Mouse (Mus musculus) thymus, postnatal 36 days (tissue): ENCODE data around the gene Fbh1.

Experiments used
- DNase-seq, 2 experiments: peaks; one replicate each; pipeline ENCODE4 v3.0.0; 2022; ENCODE audit warnings: mixed read lengths in 2 of 2

Gene Fbh1

DNA sequence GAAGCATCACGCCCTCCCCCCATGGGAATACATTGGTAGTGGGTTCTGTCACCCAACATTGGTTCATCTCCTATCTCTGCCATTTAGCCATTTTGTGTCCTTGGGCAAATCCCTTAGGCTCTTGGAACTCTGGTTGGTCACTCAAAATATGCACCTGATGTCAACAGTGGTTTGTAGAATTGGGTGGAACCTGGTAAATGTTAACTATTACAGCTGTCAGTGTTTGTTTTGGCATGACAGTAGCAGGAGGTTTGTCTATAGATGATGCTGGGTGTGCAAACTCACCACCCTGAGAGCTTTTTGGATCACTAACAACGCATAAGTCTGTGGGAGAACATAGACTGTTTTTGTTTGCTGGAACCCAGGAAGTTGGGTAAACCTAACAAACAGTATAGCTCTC lies 58.8 kb downstream of the Fbh1 start:
- DNase-seq, result no peak

DNA sequence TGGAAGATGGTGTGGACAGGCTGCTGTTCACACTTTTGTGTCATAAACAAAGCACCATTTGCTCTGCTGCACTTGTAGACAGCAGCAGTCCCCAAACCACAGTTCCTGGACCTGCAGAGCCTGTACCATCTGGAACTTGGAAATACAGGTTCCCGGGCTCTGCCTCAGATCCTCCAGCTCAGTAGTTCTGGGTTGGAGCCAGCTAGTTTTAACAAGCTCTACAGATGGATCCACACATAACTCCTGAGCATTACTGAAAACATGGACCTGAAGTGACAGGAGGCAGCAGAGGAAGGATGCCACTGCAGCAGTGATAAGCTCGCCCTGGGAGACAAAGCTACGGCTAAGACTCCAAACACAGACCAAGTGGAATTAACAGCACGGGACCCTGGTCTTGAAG lies 62.8 kb downstream of the Fbh1 start:
- DNase-seq, result no peak

DNA sequence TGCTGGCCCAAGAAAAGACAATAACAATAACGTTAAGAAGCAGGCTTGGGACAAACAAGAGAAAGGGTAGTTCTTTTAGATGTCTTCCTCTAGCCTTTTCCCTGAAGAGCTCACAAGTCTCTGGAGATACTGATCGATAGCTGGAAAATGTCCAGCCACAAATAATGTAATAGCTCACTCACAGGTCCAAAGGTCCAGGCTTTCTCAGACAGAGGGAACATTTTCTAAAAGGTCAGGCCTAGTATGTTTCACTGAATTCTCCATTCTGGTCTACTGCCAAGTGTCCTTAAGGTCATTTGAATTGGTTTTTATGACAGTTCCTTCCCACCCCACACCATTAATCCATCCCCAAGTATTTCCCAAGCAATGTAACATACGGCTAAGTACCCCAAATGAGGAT lies 64.4 kb downstream of the Fbh1 start:
- DNase-seq, result no peak

DNA sequence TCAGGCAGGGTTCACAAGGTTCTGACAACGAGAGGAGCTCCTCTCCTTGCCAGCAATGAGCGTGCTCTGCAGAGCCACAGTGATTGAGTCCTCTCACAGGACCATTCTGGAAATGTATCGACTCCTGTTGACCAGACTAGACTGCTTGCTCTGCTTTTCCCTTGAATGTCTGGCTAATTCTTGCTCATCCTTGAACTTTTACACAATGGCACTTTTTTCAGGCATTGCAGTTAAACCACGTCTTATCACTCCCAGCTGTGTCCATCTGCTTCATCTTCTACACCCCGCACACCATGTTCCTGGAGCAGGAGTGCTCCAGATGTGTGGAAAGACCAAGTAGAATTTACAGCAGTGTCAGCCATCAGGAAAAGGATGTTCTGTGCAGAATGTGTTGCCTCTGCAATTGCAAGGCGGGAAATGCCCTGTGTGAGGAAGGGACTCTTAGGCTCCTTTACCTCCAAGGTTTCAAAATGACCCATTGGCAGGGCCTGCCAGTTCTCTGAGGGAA lies 64.8 kb downstream of the Fbh1 start:
- no peak for DNase-seq

DNA sequence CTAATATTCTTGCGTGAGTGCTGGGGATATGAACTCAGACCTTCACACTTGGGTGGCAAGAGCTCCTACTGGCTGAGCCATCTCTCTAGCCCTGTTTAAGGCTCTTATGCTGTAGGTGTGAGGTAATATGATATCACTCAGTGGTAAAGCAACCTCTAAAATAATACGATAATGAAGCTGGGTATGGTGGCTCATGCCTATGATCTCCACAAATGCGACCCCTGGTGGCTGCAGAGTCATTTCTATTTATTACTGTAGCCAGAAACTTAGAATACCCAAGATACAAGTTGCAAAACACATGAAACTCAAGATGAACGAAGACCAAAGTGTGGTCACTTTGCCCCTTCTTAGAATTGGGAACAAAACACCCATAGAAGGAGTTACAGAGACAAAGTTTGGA lies 67.3 kb downstream of the Fbh1 start:
- peak; percentile 19 to 39 for DNase-seq

DNA sequence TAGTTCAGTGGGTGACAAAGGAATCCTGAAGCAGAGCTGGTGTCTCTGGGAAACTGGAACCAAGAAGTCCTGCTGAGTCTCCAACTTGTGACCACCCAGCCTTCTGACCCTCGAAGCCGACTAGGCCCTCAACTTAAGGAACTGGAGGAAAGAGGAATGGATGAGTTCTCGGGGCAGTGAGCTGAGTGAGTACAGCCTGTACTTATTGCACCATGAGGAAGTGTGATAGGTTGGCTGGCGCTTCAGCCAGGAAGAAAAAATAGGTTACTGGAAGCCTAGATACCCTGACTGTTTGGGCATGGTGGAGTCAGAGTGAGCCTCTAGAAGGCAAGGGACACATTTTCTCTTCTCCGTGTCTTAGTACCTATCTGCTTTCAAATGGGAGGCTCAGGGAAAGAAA lies 68.8 kb downstream of the Fbh1 start:
- DNase-seq, result no peak

DNA sequence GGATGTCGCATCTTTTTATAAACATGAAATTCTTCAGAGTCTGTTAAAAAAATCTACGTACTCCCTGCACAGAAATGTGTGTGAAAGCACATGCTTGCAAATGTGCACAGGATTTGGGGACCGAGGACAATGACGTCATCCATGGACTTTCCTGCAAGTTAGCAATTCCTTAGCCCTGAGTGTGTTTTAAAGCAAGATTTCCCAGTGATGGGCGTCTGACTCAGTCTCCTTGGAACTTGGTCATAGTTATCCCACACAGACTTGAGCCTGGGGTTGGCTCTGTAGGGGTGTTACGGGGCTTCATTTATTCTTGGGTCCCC lies 70.7 kb downstream of the Fbh1 start:
- no peak for DNase-seq

DNA sequence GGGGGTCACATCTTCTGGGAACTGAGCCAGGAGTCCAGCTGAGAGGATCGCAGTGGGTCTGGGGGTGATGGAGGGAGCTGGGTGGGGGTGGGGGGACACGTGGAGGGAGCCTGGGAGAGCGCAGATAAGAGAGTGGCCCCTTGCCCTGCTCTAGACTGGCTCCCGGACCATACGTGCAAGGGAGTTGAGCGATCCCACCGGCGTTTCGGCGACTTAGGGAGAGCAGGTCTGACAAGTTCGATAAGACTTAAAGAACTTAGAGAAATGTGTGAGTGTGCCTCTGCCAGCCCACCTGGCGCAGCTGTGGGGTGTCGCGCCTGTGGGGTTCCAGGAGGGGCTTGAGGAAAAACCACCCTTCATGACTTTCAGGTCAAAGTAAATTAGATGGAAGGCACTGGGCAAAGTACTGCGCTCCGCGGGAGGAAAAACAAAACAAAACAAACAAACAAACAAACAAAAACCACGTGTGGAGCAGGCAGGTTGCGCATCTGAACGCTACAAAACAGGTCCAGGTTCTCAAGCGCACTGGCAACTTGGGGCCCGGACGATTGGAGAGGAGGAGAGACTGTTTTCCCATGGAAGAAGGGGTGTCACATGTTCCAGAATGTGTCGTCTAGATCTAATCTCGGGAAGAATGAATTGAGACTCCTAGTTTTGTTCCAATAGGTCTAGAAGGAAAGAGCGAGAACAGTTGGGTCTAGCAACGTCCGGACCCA lies 71.2 kb downstream of the Fbh1 start:
- DNase-seq, result peak; percentile 22

DNA sequence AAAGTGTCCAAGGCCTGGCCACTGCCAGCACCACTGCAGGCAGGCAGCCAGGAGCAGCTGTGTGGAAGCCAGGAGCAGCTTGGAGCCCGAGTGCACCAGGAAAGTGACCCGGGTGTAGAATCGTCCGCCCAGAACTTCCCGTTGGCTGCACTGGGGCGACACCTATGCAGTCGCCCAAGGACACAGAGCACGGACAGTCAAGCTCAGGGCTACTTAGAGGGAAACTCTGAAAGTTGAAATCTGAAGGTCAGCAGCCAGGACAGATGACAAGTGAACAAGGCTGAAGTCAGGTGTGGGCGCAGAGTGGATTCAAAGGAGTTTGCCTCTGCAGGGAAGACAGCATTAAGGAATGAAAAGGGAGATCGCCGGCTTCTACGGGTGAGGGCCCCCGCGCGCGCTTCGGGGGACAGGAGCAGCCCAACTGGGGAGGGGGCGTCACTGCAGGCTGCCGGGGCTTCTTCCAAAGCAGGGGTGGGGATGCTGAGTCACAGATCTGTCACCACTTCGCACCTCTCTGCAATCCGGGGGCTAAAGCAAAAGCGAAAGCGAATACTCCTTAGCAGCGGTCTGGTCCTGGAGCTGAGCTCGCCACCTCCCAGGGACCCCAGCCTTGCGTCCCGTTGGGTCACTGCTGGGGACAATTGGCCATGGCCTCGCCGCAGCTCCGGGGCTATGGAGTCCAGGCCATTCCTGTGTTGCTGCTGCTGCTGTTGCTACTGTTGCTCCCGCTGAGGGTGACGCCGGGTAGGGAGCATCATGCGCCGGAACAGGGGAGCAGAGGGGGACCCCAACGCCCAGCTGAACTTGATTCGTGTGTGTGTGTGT lies 72.0 kb downstream of the Fbh1 start, which contains the start of gene Il15ra:
Gene Il15ra, plus strand, starts transcription at position 90 of the 825 bp plus-strand sequence.
- DNase-seq, result peak; percentile 59 to 61

DNA sequence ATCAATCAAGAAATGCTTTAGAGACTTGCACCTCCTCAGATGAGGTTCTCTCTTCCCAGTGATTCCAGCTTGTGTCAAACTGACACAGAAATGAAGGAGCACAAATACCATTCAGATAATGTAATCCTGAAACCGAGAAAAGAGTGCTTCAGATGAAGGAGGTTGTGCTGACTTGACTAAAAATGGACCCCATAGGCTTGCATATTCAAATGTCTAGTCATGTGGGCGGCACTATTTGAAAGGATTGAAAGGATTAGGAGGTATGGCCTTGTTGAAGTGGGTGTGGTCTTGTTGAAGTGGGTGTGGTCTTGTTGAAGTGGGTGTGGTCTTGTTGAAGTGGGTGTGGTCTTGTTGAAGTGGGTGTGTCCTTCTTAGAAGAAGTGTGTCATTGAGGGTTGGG lies 77.5 kb downstream of the Fbh1 start:
- no peak for DNase-seq

DNA sequence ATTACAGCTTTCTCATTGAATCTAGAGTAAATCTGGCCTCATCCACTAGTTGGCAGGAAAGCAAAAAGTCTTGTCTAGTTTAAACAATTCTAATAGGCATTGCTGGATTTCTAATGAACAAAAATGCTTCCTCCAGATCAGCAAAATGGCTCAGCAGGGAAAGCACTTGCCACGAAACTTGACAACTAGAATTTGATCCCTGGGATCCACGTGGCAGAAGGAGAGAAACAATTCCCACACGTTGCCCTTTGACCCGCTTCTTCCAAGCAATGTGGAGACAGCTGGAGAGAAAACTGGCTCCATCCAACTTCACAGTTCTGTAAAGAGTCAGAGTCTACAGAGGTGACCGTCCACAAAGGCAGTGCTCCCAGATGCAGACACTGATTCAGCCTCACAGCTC lies 78.4 kb downstream of the Fbh1 start:
- no peak for DNase-seq

DNA sequence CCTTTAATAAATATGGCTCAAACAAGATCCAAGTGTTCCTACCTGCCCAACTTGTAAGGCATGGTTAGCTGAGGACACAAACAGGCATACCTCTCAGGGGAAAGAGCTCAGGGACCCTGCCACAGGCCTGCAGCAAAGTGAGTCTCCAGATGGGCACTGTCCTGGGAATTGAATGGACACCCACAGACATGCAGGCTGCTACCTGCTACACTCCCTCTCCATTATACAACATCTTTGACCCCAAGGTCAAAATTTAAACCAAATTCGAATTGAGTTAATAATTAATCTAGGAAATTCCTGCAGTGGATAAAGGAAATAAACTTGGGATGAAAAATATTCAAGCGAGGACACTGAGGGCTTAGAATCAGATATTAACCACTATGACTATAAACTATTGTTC lies 81.5 kb downstream of the Fbh1 start:
- DNase-seq, result no peak

DNA sequence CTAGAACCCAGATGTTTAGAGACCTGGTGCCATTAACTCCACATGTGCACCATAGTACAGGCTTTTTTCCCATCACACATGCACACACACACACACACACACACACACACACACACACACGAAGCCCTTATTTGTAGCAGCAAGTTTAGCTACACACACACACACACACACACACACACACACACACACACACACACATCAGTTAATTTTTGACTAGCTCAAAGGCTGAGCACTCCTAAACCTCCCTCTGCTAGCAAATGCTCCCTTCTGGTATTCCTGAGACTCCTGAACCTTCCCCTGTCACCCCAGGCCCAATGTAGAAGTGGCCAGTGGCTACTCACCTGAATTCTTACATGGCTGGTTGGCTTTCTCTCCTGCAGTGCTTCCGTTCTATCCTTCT lies 83.3 kb downstream of the Fbh1 start:
- no peak for DNase-seq

DNA sequence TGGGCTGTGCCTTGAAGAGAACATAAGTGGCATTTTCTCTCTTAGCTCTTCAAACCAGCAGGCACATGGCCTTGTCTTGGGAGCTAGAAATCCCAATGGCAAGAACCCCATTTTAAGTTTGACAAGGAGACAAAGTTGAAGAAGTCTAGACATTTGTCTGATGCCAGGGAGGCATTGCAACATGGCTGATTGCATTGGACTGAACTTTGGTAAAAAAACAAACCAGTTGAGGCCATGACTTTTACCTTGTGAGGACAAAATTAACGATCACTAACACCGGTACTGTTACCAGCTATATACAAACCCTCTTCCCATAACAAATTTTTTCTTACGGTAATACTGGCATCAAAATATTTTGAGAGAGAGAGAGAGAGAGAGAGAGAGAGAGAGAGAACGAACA lies 84.0 kb downstream of the Fbh1 start:
- no peak for DNase-seq
